Mouse (Mus musculus) embryonic facial prominence, embryonic 12.5 days (tissue): ENCODE data around the gene Pole2. TPM values are rescaled to one million over a fixed set of nuclear protein-coding genes. Genes with fewer than 3 reads are reported as not detected.

Experiments used
- ATAC-seq: fragments of 200-750 bp; cut with Nextera tagmentation; 2 replicates; pipeline ENCODE4 v1.8.0; 2017; ENCODE audit not compliant: insufficient number of reproducible peaks, insufficient read depth, low FRiP score, low TSS enrichment
- H3K27ac ChIP-seq: fragments of 300-500 bp; sonication (generic); 2 replicates; pipeline ENCODE4 v1.5.1; 2016; ENCODE audit warnings: mild to moderate bottlenecking
- H3K27me3 ChIP-seq: fragments of 300-500 bp; sonication (generic); 2 replicates; pipeline ENCODE4 v1.6.1; 2016; ENCODE audit warnings: mild to moderate bottlenecking, moderate library complexity
- H3K36me3 ChIP-seq: fragments of 300-500 bp; sonication (generic); 2 replicates; pipeline ENCODE4 v1.6.1; 2016; ENCODE audit warnings: mild to moderate bottlenecking
- H3K4me1 ChIP-seq: fragments of 300-500 bp; sonication (generic); 2 replicates; pipeline ENCODE4 v1.6.1; 2016
- H3K4me2 ChIP-seq: fragments of 300-500 bp; sonication (generic); replicated peaks from 2 replicates; pipeline ENCODE4 v1.6.1; 2016; ENCODE audit warnings: mild to moderate bottlenecking, moderate library complexity
- H3K4me3 ChIP-seq: fragments of 300-500 bp; sonication (generic); 2 replicates; pipeline ENCODE4 v1.5.1; 2016; ENCODE audit warnings: mild to moderate bottlenecking
- H3K9ac ChIP-seq: fragments of 300-500 bp; sonication (generic); 2 replicates; pipeline ENCODE4 v1.6.1; 2016; ENCODE audit warnings: mild to moderate bottlenecking, moderate library complexity
- H3K9me3 ChIP-seq: fragments of 300-500 bp; sonication (generic); 2 replicates; pipeline ENCODE4 v1.6.1; 2016; ENCODE audit warnings: mild to moderate bottlenecking, moderate library complexity
- WGBS: fragments of 180-500 bp; shearing (Covaris S2); methylation state at CpG from one replicate; pipeline ENCODE4 v1.1.7; 2016; 5-methylcytosine and 5-hydroxymethylcytosine counted together
- polyA plus RNA-seq: library from polyadenylated mRNA; unstranded; fragments of >200 nt; fragmentation: Nextera tagmentation; extraction: Ambion mirVana; gene quantifications from 2 replicates; pipeline ENCODE4 v1.2.1, GENCODE M21; 2016

Gene Pole2
- polyA plus RNA-seq, 1 experiment from 2014 or later, result 25.8 TPM

DNA sequence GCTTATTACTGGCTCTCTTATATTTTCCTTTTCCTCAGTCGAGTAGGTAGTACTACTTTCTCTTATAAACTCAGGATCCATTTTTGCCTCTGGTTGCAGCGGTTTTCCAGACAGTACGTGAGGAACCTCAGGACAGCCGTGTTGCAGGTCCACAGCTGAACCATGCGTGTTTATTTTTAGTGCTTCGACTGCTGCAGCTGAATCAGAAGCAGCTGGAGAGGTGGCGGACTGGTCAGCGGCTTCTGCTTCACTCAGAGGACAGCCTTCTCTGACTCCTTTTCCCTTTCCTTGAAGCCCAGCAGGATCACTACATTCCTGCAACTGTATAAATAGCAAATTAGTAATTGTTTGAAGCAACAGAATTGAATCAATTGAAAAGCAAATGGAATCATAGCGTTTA is 37.9 kb downstream of the Pole2 start:
- H3K9me3 ChIP-seq, result no peaks in the 10 kb centered on the region
- H3K27ac ChIP-seq, result no peak overlapping the region
- peaks cover 28% of the 10 kb centered on the region for H3K36me3 ChIP-seq
- H3K27me3 ChIP-seq, result no peaks in the 10 kb centered on the region
- H3K4me3 ChIP-seq, result no peak overlapping the region
- peaks cover 15% of the 10 kb centered on the region for H3K4me1 ChIP-seq
- 90% methylated on average over 9 of the region's 9 CpGs for whole genome bisulfite sequencing
- no peak overlapping the region for H3K4me2 ChIP-seq
- H3K9ac ChIP-seq, result no peak overlapping the region
- ATAC-seq, result no peak

DNA sequence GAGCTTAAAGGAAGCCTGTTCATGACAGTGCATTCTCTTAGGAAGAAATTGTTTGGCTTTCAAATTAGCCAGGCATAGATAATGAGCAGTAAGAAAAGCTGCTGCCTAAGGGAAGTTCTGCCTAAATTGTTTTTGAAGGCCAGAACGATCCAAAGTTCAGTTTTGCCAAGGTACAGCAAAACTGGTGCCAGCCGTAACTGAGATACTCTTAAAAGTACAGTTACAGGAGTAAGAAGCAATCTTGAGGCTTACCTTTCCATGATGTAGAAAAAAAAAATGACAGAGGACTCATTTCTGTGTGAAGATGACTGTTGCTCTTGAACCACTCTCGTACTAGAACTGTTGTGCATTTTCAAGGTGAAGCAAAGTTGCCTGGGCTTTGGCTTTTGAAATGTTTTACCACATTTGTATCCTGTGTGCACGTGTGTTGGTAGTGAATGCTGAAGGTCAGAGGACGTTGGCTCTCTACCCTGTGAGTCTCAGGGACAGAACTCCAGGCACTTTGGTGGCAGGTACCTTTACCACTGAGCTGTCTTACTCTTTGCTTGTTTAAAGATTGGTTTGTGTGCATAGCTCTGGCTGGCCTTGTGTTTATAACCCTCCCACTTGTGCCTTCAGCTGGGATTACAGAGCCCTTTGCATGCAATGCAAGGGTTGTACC is 41.1 kb downstream of the Pole2 start:
- ATAC-seq, result no peak
- H3K4me1 ChIP-seq, result peaks cover 18% of the 10 kb centered on the region
- H3K4me2 ChIP-seq, result no peak overlapping the region
- no peak overlapping the region for H3K9ac ChIP-seq
- H3K4me3 ChIP-seq, result no peak overlapping the region
- no peak overlapping the region for H3K27ac ChIP-seq
- no peaks in the 10 kb centered on the region for H3K9me3 ChIP-seq
- WGBS, result 70% methylated on average over 5 of the region's 5 CpGs
- peaks cover 28% of the 10 kb centered on the region for H3K36me3 ChIP-seq
- no peaks in the 10 kb centered on the region for H3K27me3 ChIP-seq

DNA sequence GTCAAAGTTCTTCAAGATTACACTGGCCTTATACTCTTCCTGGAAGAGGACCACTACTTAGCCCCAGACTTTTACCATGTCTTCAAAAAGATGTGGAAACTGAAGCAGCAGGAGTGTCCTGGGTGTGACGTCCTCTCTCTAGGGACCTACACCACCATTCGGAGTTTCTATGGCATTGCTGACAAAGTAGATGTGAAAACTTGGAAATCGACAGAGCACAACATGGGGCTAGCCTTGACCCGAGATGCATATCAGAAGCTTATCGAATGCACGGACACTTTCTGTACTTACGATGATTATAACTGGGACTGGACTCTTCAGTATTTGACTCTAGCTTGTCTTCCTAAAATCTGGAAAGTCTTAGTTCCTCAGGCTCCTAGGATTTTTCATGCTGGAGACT is 42.6 kb downstream of the Pole2 start:
- 77% methylated on average over 7 of the region's 7 CpGs for WGBS
- peaks cover 29% of the 10 kb centered on the region for H3K36me3 ChIP-seq

DNA sequence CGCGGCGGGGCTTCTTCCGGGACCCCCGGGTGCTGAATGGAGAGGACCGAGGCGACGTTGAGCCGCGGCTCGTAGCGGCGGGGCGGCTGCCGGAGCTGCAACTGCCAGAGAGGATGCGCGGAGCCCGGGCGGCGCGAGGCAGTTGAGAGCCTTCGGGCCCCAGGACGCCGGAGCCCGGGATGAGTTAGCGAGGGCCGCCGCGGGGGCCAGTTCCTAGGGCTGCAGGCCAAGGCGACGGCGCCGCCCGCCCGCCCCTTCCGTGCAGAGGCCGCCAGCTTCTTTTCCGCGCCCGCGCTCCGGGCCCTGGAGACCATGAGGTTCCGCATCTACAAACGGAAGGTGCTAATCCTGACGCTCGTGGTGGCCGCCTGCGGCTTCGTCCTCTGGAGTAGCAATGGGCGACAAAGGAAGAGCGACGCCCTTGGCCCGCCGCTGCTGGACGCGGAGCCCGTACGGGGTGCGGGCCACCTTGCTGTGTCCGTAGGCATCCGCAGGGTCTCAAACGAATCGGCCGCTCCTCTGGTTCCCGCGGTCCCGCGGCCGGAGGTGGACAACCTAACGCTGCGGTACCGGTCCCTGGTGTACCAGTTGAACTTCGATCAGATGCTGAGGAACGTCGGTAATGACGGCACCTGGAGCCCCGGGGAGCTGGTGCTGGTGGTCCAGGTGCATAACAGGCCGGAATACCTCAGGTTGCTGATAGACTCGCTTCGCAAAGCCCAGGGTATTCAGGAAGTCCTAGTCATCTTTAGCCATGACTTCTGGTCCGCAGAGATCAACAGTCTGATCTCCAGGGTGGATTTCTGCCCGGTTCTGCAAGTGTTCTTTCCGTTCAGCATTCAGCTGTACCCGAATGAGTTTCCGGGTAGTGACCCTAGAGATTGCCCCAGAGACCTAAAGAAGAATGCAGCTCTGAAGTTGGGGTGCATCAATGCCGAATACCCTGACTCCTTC is 43.4 kb downstream of the Pole2 start:
- peak; percentile 43; the same call in 1 of the 2 replicates for ATAC-seq
- Histone ChIP-seq H3K4me3 (peak overlapping the region; percentile 91), H3K36me3 (peaks cover 22% of the 10 kb centered on the region; the same call in 1 of the 2 replicates), H3K27me3 (no peaks in the 10 kb centered on the region), H3K9ac (peak overlapping the region; percentile 89), H3K27ac (peak overlapping the region; percentile 89), H3K9me3 (no peaks in the 10 kb centered on the region), H3K4me2 (peak overlapping the region; percentile 89), H3K4me1 (peaks cover 18% of the 10 kb centered on the region)
- WGBS, result 2% methylated on average over 85 of the region's 86 CpGs

More for the DNA sequence above, 42.6 kb downstream of the Pole2 start:
- H3K27ac ChIP-seq, result no peak overlapping the region
- peak overlapping the region; percentile 89 for H3K4me2 ChIP-seq
- peaks cover 18% of the 10 kb centered on the region for H3K4me1 ChIP-seq
- no peaks in the 10 kb centered on the region for H3K9me3 ChIP-seq
- no peak for ATAC-seq
- peak overlapping the region; percentile 89 for H3K9ac ChIP-seq
- H3K27me3 ChIP-seq, result no peaks in the 10 kb centered on the region
- peak overlapping the region; percentile 91 for H3K4me3 ChIP-seq

DNA sequence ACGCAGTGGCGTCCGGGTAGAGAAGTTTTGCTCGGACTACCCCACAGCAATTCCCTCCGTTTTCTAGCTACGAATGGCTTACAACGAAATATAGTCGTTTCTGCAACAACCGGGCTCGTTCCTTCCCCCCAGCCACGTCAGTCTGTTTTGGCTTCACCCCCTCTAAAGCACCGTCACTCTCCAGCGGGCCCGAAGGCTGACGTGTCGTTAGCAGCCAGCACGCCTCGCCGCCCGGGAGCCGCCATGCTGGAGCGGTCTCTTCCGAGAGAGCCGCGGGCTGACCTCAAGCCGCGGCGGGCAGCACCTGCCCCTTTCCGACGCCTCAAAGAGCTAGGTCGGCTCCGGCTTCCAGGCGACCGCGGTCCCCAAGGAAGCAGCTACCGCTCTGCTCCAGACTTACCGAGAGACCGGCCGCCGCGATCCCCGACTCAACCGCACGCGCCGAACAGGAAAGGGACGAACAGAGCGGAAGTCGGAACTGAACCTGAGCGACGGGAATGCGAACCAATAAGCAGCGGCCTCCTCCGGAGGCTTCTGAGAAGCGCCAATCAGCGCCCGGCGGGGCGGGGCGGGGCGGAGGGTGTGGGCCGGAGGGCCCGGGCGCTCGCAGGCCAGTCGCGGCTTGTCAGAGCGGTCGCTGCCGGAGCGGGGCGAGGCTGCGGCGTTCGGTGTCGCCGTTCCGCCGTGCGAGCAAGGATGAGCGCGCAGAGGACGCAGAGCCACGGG is 44.2 kb downstream of the Pole2 start, which contains the start of the genes Rpl36al and Mgat2:
Rpl36al (minus strand) TSS at position 501 of the 726 bp plus-strand sequence.
Mgat2 (plus strand) TSS at position 575 of the 726 bp plus-strand sequence.
- H3K4me2 ChIP-seq, result peak within 1 kb of the TSS; percentile 89
- H3K9ac ChIP-seq, result peak within 1 kb of the TSS; percentile 89
- peaks cover 18% of the 10 kb centered on the region for H3K4me1 ChIP-seq
- H3K36me3 ChIP-seq, result peaks cover 19% of the 10 kb centered on the region
- H3K27ac ChIP-seq, result peak within 1 kb of the TSS; percentile 89
- H3K27me3 ChIP-seq, result no peaks in the 10 kb centered on the region
- peak; percentile 99 for ATAC-seq
- under 1% methylated on average over 84 of the region's 84 CpGs for WGBS
- H3K4me3 ChIP-seq, result peak within 1 kb of the TSS; percentile 91
- no peaks in the 10 kb centered on the region for H3K9me3 ChIP-seq

DNA sequence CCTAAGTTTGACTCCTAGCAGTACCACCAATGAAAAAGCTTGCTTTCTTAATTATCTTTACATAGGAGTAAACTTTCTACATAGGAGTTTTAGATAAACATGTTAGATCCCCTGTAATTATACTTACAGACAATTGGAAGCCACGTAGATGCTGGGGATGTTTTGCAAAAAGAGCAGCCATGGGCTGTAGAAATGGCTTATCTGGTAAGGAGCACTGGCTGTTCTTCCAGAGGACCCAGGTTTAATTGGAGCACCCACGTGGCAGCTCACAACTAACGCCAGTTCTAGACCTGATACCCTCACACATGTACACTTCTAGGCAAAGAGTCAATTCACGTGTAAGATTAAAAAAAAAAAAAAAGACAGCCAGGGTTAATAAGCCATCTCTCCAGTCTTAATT is 46.2 kb downstream of the Pole2 start:
- Histone ChIP-seq H3K36me3 (peaks cover 14% of the 10 kb centered on the region), H3K27me3 (no peaks in the 10 kb centered on the region), H3K9me3 (no peaks in the 10 kb centered on the region), H3K4me1 (peaks cover 12% of the 10 kb centered on the region), H3K27ac (no peak overlapping the region), H3K4me2 (no peak overlapping the region), H3K9ac (no peak overlapping the region), H3K4me3 (no peak overlapping the region)
- ATAC-seq, result no peak
- WGBS, result 87% methylated on average over 4 of the region's 4 CpGs

DNA sequence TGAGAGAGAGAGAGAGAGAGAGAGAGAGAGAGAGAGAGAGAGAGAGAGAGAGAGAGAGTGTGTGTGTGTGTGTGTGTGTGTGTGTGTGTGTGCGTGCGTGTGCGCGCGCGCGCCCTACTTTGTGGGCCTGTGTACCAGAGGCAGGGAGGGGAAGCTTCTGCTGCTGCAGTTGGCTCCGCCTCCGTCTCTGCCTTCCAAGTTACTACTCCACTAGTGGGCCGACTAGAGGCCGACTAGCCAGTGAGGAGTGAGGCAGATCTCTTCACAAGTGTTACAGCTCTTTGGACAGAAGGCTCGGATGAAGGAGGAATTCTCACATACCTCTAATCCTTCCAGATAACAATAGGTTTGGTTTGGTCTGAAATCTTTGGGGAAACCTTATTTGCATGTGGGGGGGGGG is 48.6 kb downstream of the Pole2 start:
- ATAC-seq, result no peak
- Histone ChIP-seq H3K4me2 (no peak overlapping the region), H3K27me3 (no peaks in the 10 kb centered on the region), H3K36me3 (peaks cover 30% of the 10 kb centered on the region), H3K4me3 (no peak overlapping the region), H3K27ac (no peak overlapping the region), H3K9ac (no peak overlapping the region), H3K4me1 (no peaks in the 10 kb centered on the region), H3K9me3 (no peaks in the 10 kb centered on the region)
- 59% methylated on average over 8 of the region's 12 CpGs for WGBS

DNA sequence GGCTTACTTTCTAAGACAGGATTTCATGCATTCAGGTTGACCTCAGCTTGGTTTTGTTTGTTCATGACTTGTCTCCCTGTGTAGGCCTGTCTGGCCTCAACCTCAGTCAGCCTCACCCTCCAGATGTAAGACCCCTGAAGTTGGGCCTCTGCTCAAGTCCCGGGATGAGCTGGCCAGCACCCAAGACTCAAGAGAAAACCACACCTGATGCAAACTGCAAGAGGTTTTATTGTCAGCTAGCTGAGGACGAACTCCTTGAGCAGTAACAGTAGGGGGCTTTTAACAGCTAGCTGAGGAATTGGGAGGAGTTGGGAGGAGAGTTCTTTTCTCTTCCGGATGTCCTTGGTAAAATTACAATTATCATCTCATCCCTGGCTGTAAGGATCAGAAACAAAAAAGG is 50.5 kb downstream of the Pole2 start:
- WGBS, result 79% methylated on average over 3 of the region's 3 CpGs
- no peaks in the 10 kb centered on the region for H3K4me1 ChIP-seq
- no peak for ATAC-seq
- H3K27me3 ChIP-seq, result no peaks in the 10 kb centered on the region
- peaks cover 41% of the 10 kb centered on the region for H3K36me3 ChIP-seq
- no peak overlapping the region for H3K27ac ChIP-seq
- H3K4me2 ChIP-seq, result no peak overlapping the region
- no peak overlapping the region for H3K4me3 ChIP-seq
- no peak overlapping the region for H3K9ac ChIP-seq
- no peaks in the 10 kb centered on the region for H3K9me3 ChIP-seq

DNA sequence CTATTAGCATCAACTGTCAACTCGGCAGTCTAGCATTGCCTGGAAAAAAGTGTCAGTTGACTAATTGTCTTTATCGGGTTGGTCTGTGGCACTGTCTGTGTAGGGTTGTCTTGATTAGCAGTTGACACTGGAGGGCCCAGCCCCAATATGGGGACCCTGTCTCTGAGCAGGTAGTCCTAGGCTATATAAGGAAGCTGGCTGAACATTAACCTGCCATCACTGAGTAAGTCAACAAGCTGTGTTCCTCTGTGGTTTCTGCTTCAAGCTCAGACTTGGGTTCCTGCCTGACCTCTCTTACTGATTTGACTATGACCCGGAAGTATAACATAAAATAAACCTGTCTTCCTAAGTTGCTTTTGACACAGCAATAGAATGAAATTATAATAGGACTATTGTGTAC is 52.0 kb downstream of the Pole2 start:
- Histone ChIP-seq H3K27me3 (no peaks in the 10 kb centered on the region), H3K27ac (no peak overlapping the region), H3K9me3 (no peaks in the 10 kb centered on the region), H3K4me3 (no peak overlapping the region), H3K9ac (no peak overlapping the region), H3K36me3 (peaks cover 33% of the 10 kb centered on the region), H3K4me2 (no peak overlapping the region), H3K4me1 (no peaks in the 10 kb centered on the region)
- 96% methylated on average over 3 of the region's 3 CpGs for WGBS
- no peak for ATAC-seq

DNA sequence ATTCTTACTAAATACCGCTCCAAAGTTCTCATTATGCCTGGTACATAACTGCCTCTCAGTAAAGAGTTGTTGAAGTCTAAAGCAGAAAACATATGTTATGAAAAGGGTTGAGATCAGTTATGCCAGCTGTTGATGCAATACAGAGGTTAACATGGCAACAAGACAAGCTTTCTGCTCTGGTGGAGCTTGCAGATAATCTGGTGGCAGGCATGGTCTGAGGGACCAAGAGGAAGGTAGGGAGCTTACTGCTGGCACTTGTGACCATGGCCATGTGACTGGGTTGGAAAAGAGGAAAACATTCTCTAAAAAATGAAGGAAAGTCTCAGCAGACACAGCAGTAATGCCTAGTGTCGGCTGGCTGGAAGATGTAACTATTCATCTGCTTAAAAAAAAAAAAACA is 56.7 kb downstream of the Pole2 start:
- Histone ChIP-seq H3K4me3 (no peak overlapping the region), H3K4me1 (0 out of 2 replicates have a peak, but pooled peaks cover 5% of the 10 kb centered on the region), H3K9me3 (no peaks in the 10 kb centered on the region), H3K36me3 (peaks cover 31% of the 10 kb centered on the region), H3K4me2 (no peak overlapping the region), H3K9ac (no peak overlapping the region), H3K27me3 (no peaks in the 10 kb centered on the region), H3K27ac (no peak overlapping the region)
- ATAC-seq, result no peak
- 92% methylated on average over 2 of the region's 2 CpGs for WGBS

DNA sequence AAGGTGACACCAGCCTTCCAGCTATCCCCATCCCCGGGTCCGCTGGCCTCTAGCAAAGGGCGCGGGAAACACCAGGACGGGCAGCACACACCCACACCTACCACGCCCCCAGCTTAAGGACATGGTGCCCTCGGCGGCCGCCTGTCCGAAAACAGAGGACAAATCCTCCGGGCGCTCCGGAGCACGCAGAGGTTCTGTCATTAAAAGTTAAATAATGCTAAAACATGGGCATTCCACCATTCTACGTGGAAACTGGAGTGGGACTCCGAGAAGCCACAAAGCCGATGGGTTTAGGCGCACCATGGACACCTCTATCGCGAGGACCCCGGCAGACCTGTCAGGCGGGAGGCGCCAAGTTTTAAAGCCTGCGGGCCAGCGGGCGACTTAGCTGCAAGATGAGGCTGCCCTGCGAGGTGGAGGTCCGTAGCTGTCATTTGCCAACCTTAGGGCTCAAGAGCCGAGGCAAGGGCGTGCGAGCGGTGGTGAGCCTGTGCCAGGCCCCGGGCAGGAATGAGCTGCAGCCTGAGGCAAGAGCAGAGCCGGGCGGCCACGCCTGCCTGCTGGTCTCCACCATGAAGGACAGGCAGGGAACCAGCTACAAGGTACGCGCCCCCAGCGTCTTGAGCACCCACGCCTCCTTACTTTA is 59.4 kb downstream of the Pole2 start, which contains the start of gene Lrr1:
Lrr1 (plus strand) TSS at position 354 of the 646 bp plus-strand sequence.
- peak within 1 kb of the TSS; percentile 77 for H3K4me2 ChIP-seq
- no peaks in the 10 kb centered on the region for H3K9me3 ChIP-seq
- peak within 1 kb of the TSS; percentile 51; the same call in 1 of the 2 replicates for H3K27ac ChIP-seq
- H3K36me3 ChIP-seq, result peaks cover 9% of the 10 kb centered on the region; the same call in 1 of the 2 replicates
- no peaks in the 10 kb centered on the region for H3K27me3 ChIP-seq
- WGBS, result under 1% methylated on average over 40 of the region's 40 CpGs
- peak within 1 kb of the TSS; percentile 75 for H3K4me3 ChIP-seq
- H3K4me1 ChIP-seq, result 0 out of 2 replicates have a peak, but pooled peaks cover 5% of the 10 kb centered on the region
- ATAC-seq, result peak; percentile 85
- H3K9ac ChIP-seq, result peak within 1 kb of the TSS; percentile 65
